Mouse (Mus musculus) retina, postnatal 1 day (tissue): ENCODE data around the gene Hcls1.

Experiments used
- DNase-seq: peaks from one replicate; pipeline ENCODE4 v3.0.0-alpha.2; 2012

Gene Hcls1

GRCm38 (mm10) chr16:36930231-36931136 lies 4.3 kb upstream of the Hcls1 start:
- DNase-seq, result no peak

DNA sequence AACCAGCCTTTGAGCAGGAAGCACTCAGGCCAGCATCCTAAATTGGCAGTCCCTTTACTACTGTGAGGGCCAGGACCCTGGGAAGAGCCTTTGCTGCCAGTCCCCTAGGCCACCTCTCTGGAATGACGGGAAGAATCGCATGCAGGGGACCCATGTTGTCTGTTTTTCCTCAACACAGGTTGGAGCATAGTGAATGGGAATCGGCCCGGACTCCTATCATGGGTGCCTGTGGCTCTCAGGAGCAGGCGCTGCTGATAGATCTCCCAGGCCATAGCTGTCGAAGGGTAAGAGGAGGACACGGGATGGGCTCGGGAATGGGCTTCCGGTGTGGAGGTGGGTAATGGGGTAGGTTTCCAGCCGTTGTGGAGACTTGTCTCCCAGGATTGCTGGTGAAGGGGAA lies 3.4 kb upstream of the Hcls1 start:
- no peak for DNase-seq

DNA sequence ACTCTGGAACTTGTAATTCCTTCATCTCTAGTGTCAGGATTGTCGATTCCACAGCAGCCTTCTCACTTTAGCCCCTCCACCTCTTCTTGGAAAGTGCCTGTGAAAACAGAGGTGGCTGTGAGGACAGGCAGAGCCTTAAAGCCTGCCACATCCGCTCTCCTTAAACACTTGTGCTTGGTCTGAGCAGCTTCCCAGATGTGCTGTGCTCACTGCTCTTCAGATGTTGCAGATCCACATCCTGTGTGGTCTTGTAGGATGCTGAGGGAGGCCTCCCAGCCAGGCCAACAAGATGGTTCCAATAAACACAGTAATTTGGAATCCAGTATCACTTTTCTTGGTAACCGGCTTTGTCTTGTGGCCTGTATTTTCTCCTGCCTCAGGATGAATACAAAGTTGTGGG lies 2.8 kb upstream of the Hcls1 start:
- DNase-seq, result no peak

GRCm38 (mm10) chr16:36932546-36932945 lies 2.2 kb upstream of the Hcls1 start:
- no peak for DNase-seq

- no peak for DNase-seq
These were observed 497 bp upstream of the Hcls1 start for GRCm38 (mm10) chr16:36934131-36934840.

DNA sequence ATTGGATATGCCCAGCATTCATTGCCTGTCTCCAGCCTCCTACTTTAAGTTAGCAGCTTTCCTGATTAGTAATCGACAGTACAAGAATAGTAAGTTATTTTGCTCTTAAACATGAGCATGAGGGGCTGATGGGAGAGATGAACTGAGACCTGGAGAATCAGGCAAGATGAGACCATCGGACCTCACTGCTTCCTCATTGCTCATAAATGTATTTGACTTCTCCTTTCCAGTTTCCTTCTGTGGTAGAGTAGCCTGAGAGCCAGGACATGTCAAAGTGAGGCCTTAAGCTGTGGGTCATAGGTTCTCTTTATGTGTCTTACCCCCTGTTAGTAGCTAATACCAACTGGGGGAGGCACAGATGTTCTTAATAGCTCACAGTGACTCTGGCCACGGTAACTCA lies 1.0 kb downstream of the Hcls1 start:
- DNase-seq, result no peak

- DNase-seq, result peak; percentile 26
These were observed 6.4 kb downstream of the Hcls1 start for GRCm38 (mm10) chr16:36941137-36941727.

DNA sequence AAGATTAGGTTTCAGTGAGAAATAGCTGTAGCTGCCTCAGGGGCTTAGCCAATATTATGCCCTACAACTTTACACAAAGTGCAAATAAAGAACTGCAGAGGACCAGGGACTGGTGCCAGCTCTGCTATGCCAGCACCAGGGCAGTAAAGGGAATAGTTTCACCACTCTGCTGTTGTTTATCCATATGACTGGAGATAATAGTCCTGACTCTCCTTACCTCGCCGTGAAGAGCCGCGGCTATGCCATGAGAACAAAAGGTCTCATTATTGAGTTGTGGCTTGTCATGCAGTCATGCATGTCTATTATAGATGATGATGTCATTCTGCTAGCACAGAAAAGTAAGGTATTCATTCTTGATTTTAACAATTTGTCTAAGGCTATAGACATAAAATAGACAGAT lies 7.1 kb downstream of the Hcls1 start:
- peak; percentile 74 for DNase-seq

DNA sequence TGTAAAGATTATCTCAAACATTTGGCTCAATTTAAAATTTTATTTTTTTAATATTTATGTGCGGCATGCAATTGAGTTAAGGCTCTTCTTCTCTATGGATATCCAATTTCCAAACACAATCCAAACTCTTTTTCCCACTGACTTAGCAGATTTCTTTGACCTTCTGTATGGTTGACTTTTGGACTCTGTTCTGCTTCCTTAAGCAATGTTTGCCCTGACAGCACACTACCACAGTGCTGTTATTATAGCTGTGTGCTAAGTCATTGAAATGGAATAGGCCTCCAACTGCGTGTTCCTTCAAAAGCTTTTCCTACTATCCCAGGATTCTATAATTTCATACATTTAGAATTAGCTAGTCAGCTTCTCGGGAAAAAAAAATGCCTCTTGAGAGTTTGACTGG lies 8.8 kb downstream of the Hcls1 start:
- DNase-seq, result no peak

GRCm38 (mm10) chr16:36944895-36945424 lies 10.2 kb downstream of the Hcls1 start:
- peak; percentile 63 for DNase-seq

GRCm38 (mm10) chr16:36946459-36947159 lies 11.8 kb downstream of the Hcls1 start:
- no peak for DNase-seq

- DNase-seq, result peak; percentile 27
These were observed 12.9 kb downstream of the Hcls1 start for GRCm38 (mm10) chr16:36947646-36948197.

DNA sequence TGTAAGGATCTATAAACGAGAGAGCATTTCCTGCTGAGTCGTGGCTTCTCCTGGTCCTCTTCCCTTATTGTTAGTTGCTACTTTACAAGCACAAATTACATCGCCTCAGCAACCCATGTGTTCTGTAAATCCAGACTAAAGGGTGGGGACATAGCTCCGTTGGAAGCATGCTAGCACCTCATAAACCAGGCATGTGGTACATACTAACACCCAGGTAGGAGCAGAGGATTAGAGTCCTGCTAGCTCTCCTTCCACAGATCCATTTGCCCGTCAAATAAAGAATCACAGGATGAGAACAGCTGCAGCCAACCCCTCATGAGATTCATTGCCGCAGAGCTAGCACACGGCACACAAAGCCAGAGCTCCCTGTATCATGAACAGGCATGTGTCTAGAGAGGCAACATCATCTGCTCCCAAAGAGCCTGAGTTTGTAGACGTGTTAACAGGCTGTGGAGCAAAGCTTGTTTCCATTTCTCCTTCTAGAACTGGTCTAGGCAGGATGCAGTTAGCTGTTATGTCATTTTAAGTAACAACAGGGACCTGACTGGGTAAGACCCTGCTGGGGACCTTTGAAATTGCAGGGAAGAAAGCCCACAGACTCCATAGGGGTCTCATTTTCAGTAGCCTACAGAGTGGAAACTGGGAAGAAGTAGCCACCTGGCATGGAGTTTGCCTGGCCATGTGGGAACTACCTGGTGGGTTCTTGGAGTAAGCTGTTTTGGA lies 15.0 kb downstream of the Hcls1 start:
- DNase-seq, result no peak

- DNase-seq, result no peak
These were observed 16.2 kb downstream of the Hcls1 start for GRCm38 (mm10) chr16:36951029-36951428.

DNA sequence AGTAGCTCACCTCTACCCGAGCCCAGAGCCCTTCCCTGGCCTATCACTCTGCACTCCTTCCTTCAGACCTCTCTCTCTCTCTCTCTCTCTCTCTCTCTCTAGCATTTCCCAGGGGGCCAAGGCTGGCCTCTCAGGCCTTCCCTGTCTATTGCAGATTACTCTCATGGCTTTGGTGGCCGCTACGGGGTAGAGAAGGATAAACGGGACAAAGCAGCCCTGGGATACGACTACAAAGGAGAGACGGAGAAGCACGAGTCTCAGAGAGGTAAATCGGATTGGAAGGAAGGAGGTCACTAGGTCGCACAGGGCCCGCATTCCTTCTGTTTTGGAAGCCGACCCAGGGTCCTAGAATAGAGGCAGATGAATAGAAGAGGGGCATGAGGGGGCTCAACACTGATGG lies 20.3 kb downstream of the Hcls1 start:
- DNase-seq, result peak; percentile 38

DNA sequence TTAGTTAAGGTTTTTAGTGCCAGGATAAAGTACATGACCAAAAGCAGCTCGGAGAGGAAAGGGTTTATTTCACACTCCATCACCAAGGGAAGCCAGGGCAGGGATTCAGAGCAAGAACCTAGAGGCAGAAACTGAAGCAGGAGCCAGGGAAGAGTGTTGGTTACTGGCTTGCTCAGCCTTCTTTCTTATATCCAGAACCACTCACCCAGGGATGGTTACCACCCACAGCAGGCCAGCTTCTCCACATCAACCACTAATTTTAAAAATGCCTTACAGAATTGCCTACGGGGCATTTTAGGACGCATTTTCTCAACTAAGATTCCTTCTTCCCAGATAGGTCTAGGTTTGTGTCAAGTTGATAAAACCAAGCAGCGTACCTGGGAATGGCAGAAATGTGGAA lies 28.6 kb downstream of the Hcls1 start:
- no peak for DNase-seq

DNA sequence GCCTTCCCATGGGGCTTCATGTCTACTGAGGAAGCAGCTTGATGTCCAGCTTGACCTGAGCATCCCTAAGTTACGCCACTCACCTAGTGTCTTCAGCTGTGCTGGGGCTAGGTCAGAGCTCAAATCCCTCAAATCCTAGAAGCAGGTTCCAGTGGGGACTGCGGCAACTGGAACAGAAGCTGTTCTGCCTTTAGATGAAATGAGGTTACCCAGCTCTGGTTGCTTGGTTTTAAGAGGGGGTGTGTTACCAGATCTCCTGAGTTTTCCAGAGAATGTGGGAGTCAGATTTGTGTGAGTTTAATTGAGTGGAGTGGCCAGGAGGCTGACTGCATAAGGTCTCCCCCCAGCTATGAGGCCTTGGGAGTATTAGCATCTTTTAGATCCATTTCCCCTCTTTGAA lies 44.3 kb downstream of the Hcls1 start:
- DNase-seq, result no peak

DNA sequence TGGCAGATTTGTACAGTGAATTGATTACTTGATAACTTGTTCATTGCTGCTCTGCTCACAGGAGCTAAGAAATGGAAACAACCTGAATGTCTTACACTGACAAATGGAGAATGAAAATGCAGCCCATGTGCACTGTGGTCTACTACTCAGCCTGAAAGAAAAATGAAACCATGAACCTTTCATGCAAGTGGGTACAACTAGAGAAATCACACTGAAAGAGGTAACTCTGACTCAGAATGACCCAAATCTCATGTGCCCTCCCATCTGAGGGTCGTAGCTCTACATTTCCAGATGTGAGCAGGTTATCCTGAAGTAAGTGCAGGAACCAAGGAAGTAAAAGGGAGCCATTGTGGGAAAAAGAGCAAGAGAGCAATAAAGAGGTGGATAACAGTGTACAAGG lies 49.0 kb downstream of the Hcls1 start:
- no peak for DNase-seq

DNA sequence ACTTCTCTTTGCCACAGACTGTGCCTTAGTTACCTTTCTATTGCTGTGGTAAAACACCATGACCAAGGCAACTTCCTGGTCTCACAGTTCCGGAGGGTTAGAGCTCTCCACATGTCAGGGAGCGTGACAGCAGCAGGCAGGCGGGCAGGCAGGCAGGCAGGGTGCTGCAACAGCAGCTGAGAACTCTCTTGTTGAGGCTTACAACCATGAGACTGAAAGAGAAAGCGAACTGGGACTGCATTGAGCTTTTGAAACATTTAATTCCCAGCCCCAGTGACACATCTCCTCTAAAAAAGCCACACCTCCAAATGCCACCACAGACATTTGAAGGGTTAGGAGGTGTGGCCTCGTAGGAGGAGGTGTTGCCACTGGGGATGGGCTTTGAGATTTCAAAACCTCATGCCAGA lies 50.9 kb downstream of the Hcls1 start:
- no peak for DNase-seq

DNA sequence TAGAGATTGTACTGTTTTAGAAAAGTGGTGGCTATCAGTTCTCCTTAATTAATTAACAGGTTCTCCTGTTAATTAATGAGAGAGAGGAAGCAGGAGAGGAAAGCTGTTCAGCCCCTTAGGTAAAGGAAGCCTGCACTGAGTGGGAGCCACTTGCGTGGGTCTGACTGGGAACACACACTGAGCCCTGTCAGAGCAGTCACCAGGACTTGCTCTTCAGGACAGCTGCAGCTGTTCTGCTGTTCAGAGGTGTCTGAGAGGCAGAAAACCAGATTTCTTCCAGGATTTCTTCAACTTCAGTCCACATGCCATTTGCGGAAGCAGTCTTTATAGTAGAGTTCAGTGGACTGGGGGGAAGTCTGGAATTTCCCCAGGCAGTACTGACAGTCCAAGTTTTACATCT lies 52.6 kb downstream of the Hcls1 start:
- DNase-seq, result no peak

DNA sequence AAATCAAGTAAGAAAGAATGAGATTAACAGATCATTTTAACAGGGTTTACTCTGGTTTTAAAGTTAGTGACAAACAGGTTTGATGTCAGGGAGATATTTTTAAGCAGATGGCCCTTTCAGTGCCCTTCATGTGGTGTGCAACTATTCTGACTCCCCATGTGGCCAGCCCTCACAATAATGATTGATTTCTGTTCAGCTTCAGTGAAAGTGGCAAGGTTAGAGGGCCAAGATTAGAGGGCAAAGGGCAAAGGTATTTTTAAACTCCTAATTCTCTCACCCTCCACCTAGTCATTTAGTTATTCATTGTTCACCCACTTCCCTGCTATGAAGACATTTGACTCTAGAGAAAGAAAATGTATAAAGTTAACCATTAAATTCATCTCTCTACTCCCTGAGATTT lies 53.3 kb downstream of the Hcls1 start:
- no peak for DNase-seq

- DNase-seq, result no peak
These were observed 54.7 kb downstream of the Hcls1 start for GRCm38 (mm10) chr16:36989493-36989892.
